Mouse (Mus musculus) heart, adult 2 months (tissue): ENCODE measurements around the gene Pmf1. TPM values are rescaled to one million over a fixed set of nuclear protein-coding genes. Genes with fewer than 3 reads are reported as not detected.

Source experiments
- DNase-seq, 2 experiments: peaks; one replicate each; pipeline ENCODE4 v3.0.0; 2021
- H3K27ac ChIP-seq: fragments of 200-600 bp; 2 replicates; pipeline ENCODE4 v1.8.1; 2022
- H3K27me3 ChIP-seq: fragments of 200-500 bp; 2 replicates; pipeline ENCODE4 v1.6.1; 2012; ENCODE audit warnings: mild to moderate bottlenecking, low read length, inconsistent platforms, mixed read lengths; ENCODE audit not compliant: control insufficient read depth, insufficient read depth
- H3K36me3 ChIP-seq: fragments of 200-500 bp; 2 replicates; pipeline ENCODE4 v1.6.1; 2012; ENCODE audit warnings: low read length, inconsistent platforms; ENCODE audit not compliant: control insufficient read depth, insufficient read depth
- H3K4me1 ChIP-seq: fragments of 200-500 bp; 2 replicates; pipeline ENCODE4 v1.6.1; 2011; ENCODE audit warnings: low read length; ENCODE audit not compliant: control insufficient read depth, insufficient read depth
- H3K4me3 ChIP-seq: fragments of 200-600 bp; 2 replicates; pipeline ENCODE4 v1.8.1; 2022
- H3K79me2 ChIP-seq: fragments of 200-500 bp; replicated peaks from 2 replicates; pipeline ENCODE4 v1.6.1; 2012; ENCODE audit warnings: mild to moderate bottlenecking, inconsistent platforms, low read length, moderate library complexity, mixed read lengths; ENCODE audit not compliant: control insufficient read depth, insufficient read depth
- H3K9ac ChIP-seq: fragments of 200-500 bp; 2 replicates; pipeline ENCODE4 v1.6.1; 2012; ENCODE audit warnings: low read depth, mild to moderate bottlenecking, control low read depth, inconsistent platforms, low read length, mixed read lengths
- CTCF ChIP-seq: fragments of 200-600 bp; IDR thresholded peaks from 2 replicates; pipeline ENCODE4 v1.8.1; 2022; ENCODE audit warnings: antibody characterized with exemption, mild to moderate bottlenecking, moderate library complexity
- EP300 ChIP-seq: fragments of 200-500 bp; IDR thresholded peaks from 2 replicates; pipeline ENCODE4 v1.6.1; 2011; ENCODE audit warnings: low read depth, low read length, control low read depth; ENCODE audit not compliant: insufficient read depth
- POLR2A ChIP-seq: fragments of 200-500 bp; IDR thresholded peaks from 2 replicates; pipeline ENCODE4 v1.6.1; 2011; ENCODE audit warnings: mild to moderate bottlenecking, low read depth, low read length, control low read depth; ENCODE audit not compliant: insufficient read depth
- WGBS: fragments of 180-500 bp; shearing (Covaris S2); methylation state at CpG from one replicate; pipeline ENCODE4 v1.1.7; 2018; 5-methylcytosine and 5-hydroxymethylcytosine counted together
- intact Hi-C: fragments of 180-260 bp; cut with DNase I; formaldehyde crosslinking; loops from one replicate; pipeline ENCODE4 v1.15.1; 2025
- polyA plus RNA-seq: library from polyadenylated mRNA; depleted of rRNA; stranded (reverse); fragments of >200 nt; gene quantifications from 2 replicates; pipeline ENCODE4 v1.2.3, GENCODE M21; 2012
- total RNA-seq, 2 experiments: library from RNA; stranded (reverse); gene quantifications; 2 replicates each; pipeline ENCODE4 v1.2.3; 2021

The Pmf1 gene
- total and polyA plus RNA-seq, 3 experiments, result 12.4 to 22.3 (median 15.9) TPM

DNA sequence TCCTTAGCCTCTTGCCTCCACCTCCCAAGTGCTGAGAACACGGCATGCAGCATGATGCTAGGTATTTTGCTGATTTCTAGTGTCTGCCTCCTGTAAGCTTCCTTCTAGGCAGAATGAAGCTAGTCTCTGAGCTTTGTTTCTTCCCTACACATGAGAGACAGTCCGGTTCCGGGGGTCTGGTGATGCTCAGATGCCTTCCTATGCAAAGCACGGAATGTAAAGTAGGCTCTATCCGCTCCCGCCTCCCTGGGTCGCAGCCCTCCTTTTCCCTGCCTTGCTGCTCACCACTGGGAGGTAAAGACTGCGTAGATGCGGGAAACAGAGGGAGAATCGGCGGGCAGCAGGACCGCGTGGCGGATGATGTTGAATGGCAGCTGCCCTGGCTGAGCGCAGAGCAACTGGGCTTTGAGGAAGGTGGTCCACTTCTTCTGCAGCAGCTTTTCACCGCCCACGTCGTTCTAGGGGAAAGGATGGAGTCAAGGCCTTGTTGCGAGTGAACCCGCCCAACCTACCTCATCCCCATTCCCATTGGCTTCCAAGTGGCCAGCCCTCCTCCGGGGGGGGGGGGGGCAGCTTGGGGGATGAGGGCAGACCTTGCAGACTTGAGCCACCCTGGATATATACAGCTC lies 39.4 kb upstream of the Pmf1 start:
- Histone ChIP-seq H3K4me3 (peak overlapping the region; percentile 18; the same call in 1 of the 2 replicates), H3K36me3 (no peaks in the 10 kb centered on the region), H3K4me1 (peaks cover 2% of the 10 kb centered on the region), H3K27me3 (no peaks in the 10 kb centered on the region), H3K79me2 (no peaks in the 10 kb centered on the region), H3K9ac (0 out of 2 replicates have a peak overlapping the region, but pooled peaks have one; percentile 1), H3K27ac (no peak overlapping the region)
- TF ChIP-seq CTCF (no peak), EP300 (no peak), POLR2A (no peak; the same call in 1 of the 2 replicates)
- WGBS, result 19% methylated on average over 21 of the region's 21 CpGs
- DNase-seq, result peak in 1 of 2 experiments; percentile 49
- intact Hi-C loops, result no loop called here

DNA sequence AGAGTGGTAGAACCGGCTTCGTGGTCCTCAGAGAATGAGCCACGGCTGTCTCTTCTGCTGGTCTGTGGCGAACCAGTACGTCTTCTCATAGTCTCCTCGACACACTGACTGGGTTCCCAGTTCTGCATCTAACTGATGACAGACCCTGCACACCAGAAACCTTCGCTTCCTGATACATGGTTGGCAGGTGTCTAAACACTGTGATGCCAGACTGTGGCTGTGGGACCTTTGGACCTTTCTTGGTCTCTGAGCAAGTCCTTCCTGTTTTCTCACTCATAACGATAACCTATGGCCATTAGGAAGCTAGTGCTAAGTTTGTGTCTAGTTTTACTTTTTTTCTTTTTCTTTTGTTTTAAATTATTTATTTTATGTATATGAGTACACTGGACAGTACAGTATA lies 38.3 kb upstream of the Pmf1 start:
- WGBS, result 77% methylated on average over 8 of the region's 8 CpGs

DNA sequence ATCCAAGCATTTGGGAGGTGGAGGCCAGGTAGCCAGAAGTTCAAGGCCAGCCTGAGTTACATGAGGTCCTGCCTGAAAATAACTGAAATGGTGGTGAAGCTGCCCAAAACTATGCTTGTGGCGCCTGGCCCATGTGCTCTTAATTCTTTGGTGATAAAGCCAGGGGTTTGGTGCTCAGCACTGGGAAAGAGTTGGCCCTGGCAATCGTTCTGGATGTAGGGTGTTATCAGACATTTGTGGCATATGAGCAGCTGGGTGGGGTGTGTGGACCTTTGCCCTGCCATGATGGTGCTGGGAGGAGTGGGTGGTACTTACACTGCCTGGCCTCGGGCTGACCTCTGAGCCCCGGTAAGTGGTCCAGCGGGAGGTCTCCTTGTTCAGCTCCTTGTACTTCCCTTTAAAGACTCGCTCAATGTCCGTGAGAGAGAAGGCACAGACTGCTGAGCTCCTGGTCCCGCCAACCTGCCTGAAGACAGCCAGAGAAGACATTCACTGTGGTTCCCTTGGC lies 37.6 kb upstream of the Pmf1 start:
- DNase-seq, result no peak
- H3K4me3 ChIP-seq, result no peak overlapping the region
- H3K27me3 ChIP-seq, result no peaks in the 10 kb centered on the region
- TF ChIP-seq POLR2A, result no peak
- TF ChIP-seq CTCF, result no peak
- TF ChIP-seq EP300, result no peak
- intact Hi-C loops, result no loop called here
- H3K9ac ChIP-seq, result no peak overlapping the region
- peaks cover 2% of the 10 kb centered on the region for H3K4me1 ChIP-seq
- H3K79me2 ChIP-seq, result no peaks in the 10 kb centered on the region
- WGBS, result 57% methylated on average over 8 of the region's 8 CpGs
- H3K36me3 ChIP-seq, result no peaks in the 10 kb centered on the region
- H3K27ac ChIP-seq, result no peak overlapping the region

More for the DNA sequence above, 38.3 kb upstream of the Pmf1 start:
- no peaks in the 10 kb centered on the region for H3K79me2 ChIP-seq
- H3K27me3 ChIP-seq, result no peaks in the 10 kb centered on the region
- peaks cover 2% of the 10 kb centered on the region for H3K4me1 ChIP-seq
- no peaks in the 10 kb centered on the region for H3K36me3 ChIP-seq
- H3K4me3 ChIP-seq, result no peak overlapping the region
- H3K27ac ChIP-seq, result no peak overlapping the region
- no peak for TF ChIP-seq POLR2A
- TF ChIP-seq EP300, result no peak
- TF ChIP-seq CTCF, result no peak
- H3K9ac ChIP-seq, result no peak overlapping the region
- intact Hi-C loops, result no loop called here
- no peak for DNase-seq

DNA sequence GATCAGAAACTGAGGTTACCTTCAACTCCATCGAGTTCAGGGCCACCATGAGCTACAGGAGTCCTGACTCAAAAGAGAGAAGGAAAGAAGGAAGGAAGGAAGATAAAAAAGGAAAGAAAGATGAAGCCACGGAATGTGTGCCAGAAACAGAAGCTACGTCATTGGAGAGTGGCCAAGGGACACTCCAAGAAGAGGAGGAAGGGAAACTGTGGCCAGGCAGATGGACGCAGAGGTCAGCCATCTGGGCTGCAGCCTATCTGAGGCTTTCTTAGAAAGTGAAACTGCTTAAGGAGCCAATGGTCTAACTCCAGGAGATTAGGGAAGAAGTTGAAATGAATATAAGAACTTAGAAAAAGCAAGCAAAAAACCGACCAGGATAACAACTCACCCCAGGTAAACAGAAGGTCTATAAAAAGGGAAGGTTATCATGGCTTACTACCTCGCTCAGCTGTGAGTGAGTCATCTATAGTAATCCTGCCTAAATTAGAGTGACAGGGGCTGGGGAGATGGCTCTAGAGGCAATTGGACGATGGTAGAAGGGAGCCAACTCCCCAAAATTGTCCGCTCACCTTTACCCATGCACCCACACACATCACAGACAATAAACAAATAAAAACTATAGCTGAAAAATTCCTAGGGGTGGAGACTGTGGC lies 36.5 kb upstream of the Pmf1 start:
- H3K36me3 ChIP-seq, result no peaks in the 10 kb centered on the region
- no peaks in the 10 kb centered on the region for H3K27me3 ChIP-seq
- H3K4me3 ChIP-seq, result no peak overlapping the region
- H3K79me2 ChIP-seq, result no peaks in the 10 kb centered on the region
- DNase-seq, result peak in 1 of 2 experiments; percentile 37
- intact Hi-C loops, result no loop called here
- TF ChIP-seq EP300 (0 out of 2 replicates have a peak, but pooled peaks have one; percentile 50), CTCF (no peak), POLR2A (0 out of 2 replicates have a peak, but pooled peaks have one; percentile 17)
- H3K27ac ChIP-seq, result no peak overlapping the region
- no peak overlapping the region for H3K9ac ChIP-seq
- H3K4me1 ChIP-seq, result peaks cover 2% of the 10 kb centered on the region
- WGBS, result 30% methylated on average over 8 of the region's 8 CpGs

DNA sequence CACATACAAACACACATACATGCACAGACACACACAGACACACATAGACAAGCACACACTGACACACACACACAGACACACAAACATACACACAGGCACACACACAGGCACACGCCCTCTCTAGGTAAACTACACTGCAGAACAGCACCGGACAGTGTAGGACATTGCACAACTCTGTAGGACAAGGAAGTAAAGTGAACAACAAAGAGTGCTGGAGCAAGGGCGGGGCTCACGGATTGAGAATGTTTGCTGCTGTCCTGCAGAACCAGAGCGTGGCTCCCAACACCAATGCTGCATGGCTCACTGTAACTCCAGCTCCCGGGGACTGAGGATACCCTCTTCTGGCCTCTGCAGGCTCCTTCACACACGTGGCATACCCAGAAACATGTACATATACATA lies 32.8 kb upstream of the Pmf1 start:
- intact Hi-C loops, result no loop called here

DNA sequence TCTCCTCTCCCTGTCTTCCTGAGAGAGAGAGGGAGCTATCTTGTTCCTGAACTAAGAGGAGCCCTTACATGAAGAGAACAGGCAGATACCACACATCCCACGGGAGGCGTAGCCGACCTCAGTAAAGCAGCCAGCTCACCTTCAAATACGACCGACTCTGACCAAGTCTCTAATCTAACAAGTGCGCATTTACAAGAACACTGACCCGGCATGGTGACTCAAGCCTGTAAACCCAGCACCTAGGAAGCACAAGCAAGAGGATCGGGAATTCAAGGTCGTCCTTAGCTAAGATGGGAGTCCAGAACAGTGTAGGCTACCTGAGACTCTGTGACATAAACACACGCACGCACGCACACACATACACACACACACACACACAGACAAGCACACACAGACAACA lies 32.4 kb upstream of the Pmf1 start:
- no peaks in the 10 kb centered on the region for H3K36me3 ChIP-seq
- intact Hi-C loops, result no loop called here
- no peak overlapping the region for H3K9ac ChIP-seq
- DNase-seq, result no peak
- WGBS, result 82% methylated on average over 12 of the region's 12 CpGs
- H3K27ac ChIP-seq, result no peak overlapping the region
- TF ChIP-seq CTCF (no peak), POLR2A (no peak), EP300 (no peak)
- no peak overlapping the region for H3K4me3 ChIP-seq
- H3K27me3 ChIP-seq, result no peaks in the 10 kb centered on the region
- no peaks in the 10 kb centered on the region for H3K79me2 ChIP-seq
- peaks cover 2% of the 10 kb centered on the region for H3K4me1 ChIP-seq

More for the DNA sequence above, 32.8 kb upstream of the Pmf1 start:
- peak in 1 of 2 experiments; percentile 39 for DNase-seq
- TF ChIP-seq CTCF, result no peak
- no peak for TF ChIP-seq POLR2A
- TF ChIP-seq EP300, result no peak
- H3K36me3 ChIP-seq, result no peaks in the 10 kb centered on the region
- H3K4me1 ChIP-seq, result peaks cover 2% of the 10 kb centered on the region
- no peak overlapping the region for H3K9ac ChIP-seq
- H3K79me2 ChIP-seq, result no peaks in the 10 kb centered on the region
- no peaks in the 10 kb centered on the region for H3K27me3 ChIP-seq
- WGBS, result 67% methylated on average over 7 of the region's 7 CpGs
- H3K4me3 ChIP-seq, result no peak overlapping the region
- no peak overlapping the region for H3K27ac ChIP-seq
